Mouse (Mus musculus): ENCODE results near the gene Vmn1r181.
A peak's percentile ranks its signal among the peaks of the same experiment; 100 is the strongest.
"Not testable (repeated sequence)": the region's sequence is repeated elsewhere in the genome, so short reads cannot be mapped to it uniquely, and the experiment has no call there.

Vmn1r181 gene

DNA sequence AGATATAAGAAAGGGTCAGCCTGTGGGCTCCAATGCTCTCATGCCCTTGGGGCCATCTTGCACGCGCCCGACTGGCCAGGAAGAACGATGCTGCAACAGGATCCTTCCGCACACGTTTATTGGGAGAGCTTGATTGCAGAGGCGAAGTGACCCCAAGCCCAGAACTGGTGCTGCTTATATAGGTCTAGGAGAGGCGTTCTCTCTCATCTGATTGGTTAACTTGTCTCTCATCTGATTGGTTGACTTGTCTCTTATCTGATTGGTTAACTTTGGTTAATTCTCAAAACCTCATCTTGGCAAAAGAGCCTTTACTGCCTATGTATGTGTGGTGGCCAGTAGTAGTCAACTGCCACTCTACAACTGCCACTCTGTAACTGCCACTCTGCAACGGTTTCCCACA is at the start of gene Vmn1r181:
Gene Vmn1r181, plus strand, starts transcription at position 301 of the 400 bp plus-strand sequence.
- DNase-seq (ENCODE audit: low spot score): not testable (repeated sequence)

- DNase-seq (ENCODE audit: low spot score): no peak
Measured at GRCm38 (mm10) chr7:23926678-23927077, 47.7 kb upstream of the Vmn1r181 start, which contains the start of gene Vmn1r179. Gene Vmn1r179, plus strand, starts transcription at chr7:23926978.

- DNase-seq (ENCODE audit: low spot score): no peak
Measured at GRCm38 (mm10) chr7:23950332-23950731, 24.1 kb upstream of the Vmn1r181 start, which contains the start of gene Vmn1r180. Gene Vmn1r180, plus strand, starts transcription at chr7:23950632.

- DNase-seq (ENCODE audit: low spot score): peak; percentile 3
Measured at GRCm38 (mm10) chr7:23968044-23968443, 6.4 kb upstream of the Vmn1r181 start.

GRCm38 (mm10) chr7:24001391-24001790 is 27.0 kb downstream of the Vmn1r181 start, which contains the start of gene V1rd19:
Gene V1rd19, plus strand, starts transcription at chr7:24001691.
- no peak for DNase-seq (ENCODE audit: low spot score)

Data from urinary bladder, postnatal 25 days (tissue).